Mouse (Mus musculus): ENCODE results near the gene Kcnd3. TPM values are rescaled to one million over a fixed set of nuclear protein-coding genes. Genes with fewer than 3 reads are reported as not detected.

The Kcnd3 gene
- polyA plus RNA-seq (2012; rRNA removed): 2.0 and 2.2 TPM in 2 replicates
- polyA plus RNA-seq (2014; fragmentation: Nextera tagmentation; extraction: Ambion mirVana): 0.82 and 1.0 TPM in 2 replicates

GRCm38 (mm10) chr3:105451627-105452555, at the start of gene Kcnd3:
Kcnd3 (plus strand) TSS chr3:105452330.
- DNase-seq (ENCODE audit: low spot score) (peak; percentile 6), ATAC-seq (ENCODE audit: low FRiP score, low read depth) (peak; percentile 56; the same call in 1 of the 2 replicates)
- peaks cover 6% of the 10 kb centered on the region for H3K4me1 ChIP-seq (ENCODE audit: control insufficient read depth, insufficient read depth, low read length)
- peak within 1 kb of the TSS; percentile 99 for H3K4me2 ChIP-seq (replicated peaks; ENCODE audit: low read depth, low read length, severe bottlenecking)
- peak within 1 kb of the TSS; percentile 65 for H3K9ac ChIP-seq (ENCODE audit: low read depth, low read length, severe bottlenecking)
- WGBS: 3% methylated on average over 48 of the region's 98 CpGs
- no peaks in the 10 kb centered on the region for H3K36me3 ChIP-seq (ENCODE audit: control insufficient read depth, insufficient read depth, low read length)
- no peak for TF ChIP-seq POLR2A (IDR thresholded peaks at IDR 0.05; ENCODE audit: borderline replicate concordance, extremely low read depth, insufficient read depth, insufficient read length)
- H3K27me3 ChIP-seq (ENCODE audit: control insufficient read depth, insufficient read depth, low read length): peaks cover 61% of the 10 kb centered on the region
- peak within 1 kb of the TSS; percentile 63 for H3K4me3 ChIP-seq (replicated peaks; ENCODE audit: low read length)
- H3K27ac ChIP-seq (replicated peaks; ENCODE audit: low read depth, low read length): no peak within 1 kb of the TSS
- no peaks in the 10 kb centered on the region for H3K9me3 ChIP-seq (ENCODE audit: control insufficient read depth, low read length)

DNA sequence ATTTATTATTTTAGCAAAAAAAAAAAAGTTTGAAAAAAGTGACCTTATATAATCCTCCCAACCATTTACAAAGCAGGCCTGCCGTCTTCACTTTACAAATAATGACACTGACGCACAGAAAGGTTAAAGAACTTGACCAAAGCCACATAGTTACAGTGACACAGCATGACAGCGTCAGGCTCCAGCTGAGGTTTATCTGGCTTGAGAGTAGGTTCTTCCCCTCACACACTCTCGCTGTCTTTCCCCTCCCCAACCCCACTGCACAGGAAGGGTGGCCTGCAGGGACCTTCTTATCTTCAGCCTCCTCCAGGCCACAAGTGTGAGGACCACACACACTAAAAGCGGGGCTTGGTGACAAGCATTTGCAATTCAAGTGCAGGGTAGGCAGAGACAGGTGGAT, 49.5 kb upstream of the Kcnd3 start:
- Histone ChIP-seq H3K4me1 (ENCODE audit: control insufficient read depth, insufficient read depth, low read length) (no peaks in the 10 kb centered on the region), H3K27ac (replicated peaks; ENCODE audit: low read depth, low read length) (no peak overlapping the region), H3K9me3 (ENCODE audit: control insufficient read depth, low read length) (no peaks in the 10 kb centered on the region), H3K4me2 (replicated peaks; ENCODE audit: low read depth, low read length, severe bottlenecking) (no peak overlapping the region), H3K36me3 (ENCODE audit: control insufficient read depth, insufficient read depth, low read length) (no peaks in the 10 kb centered on the region), H3K4me3 (replicated peaks; ENCODE audit: low read length) (no peak overlapping the region), H3K9ac (ENCODE audit: low read depth, low read length, severe bottlenecking) (no peak overlapping the region), H3K27me3 (ENCODE audit: control insufficient read depth, insufficient read depth, low read length) (no peaks in the 10 kb centered on the region)
- ATAC-seq (ENCODE audit: low FRiP score, low read depth) (no peak), DNase-seq (ENCODE audit: low spot score) (no peak)
- no peak for TF ChIP-seq POLR2A (IDR thresholded peaks at IDR 0.05; ENCODE audit: borderline replicate concordance, extremely low read depth, insufficient read depth, insufficient read length)
- WGBS: 71% methylated on average over 5 of the region's 5 CpGs

GRCm38 (mm10) chr3:105403410-105404076, 48.6 kb upstream of the Kcnd3 start:
- Histone ChIP-seq H3K4me2 (replicated peaks; ENCODE audit: low read depth, low read length, severe bottlenecking) (no peak overlapping the region), H3K36me3 (ENCODE audit: control insufficient read depth, insufficient read depth, low read length) (no peaks in the 10 kb centered on the region), H3K27ac (replicated peaks; ENCODE audit: low read depth, low read length) (no peak overlapping the region), H3K9me3 (ENCODE audit: control insufficient read depth, low read length) (no peaks in the 10 kb centered on the region), H3K9ac (ENCODE audit: low read depth, low read length, severe bottlenecking) (no peak overlapping the region), H3K27me3 (ENCODE audit: control insufficient read depth, insufficient read depth, low read length) (no peaks in the 10 kb centered on the region), H3K4me3 (replicated peaks; ENCODE audit: low read length) (no peak overlapping the region), H3K4me1 (ENCODE audit: control insufficient read depth, insufficient read depth, low read length) (no peaks in the 10 kb centered on the region)
- no peak for ATAC-seq (ENCODE audit: low FRiP score, low read depth)
- whole genome bisulfite sequencing: 58% methylated on average over 5 of the region's 5 CpGs
- no peak for TF ChIP-seq POLR2A (IDR thresholded peaks at IDR 0.05; ENCODE audit: borderline replicate concordance, extremely low read depth, insufficient read depth, insufficient read length)
- no peak for DNase-seq (ENCODE audit: low spot score)

GRCm38 (mm10) chr3:105404077-105404446, 48.1 kb upstream of the Kcnd3 start:
- DNase-seq (ENCODE audit: low spot score): no peak
- H3K36me3 ChIP-seq (ENCODE audit: control insufficient read depth, insufficient read depth, low read length): no peaks in the 10 kb centered on the region
- H3K9ac ChIP-seq (ENCODE audit: low read depth, low read length, severe bottlenecking): no peak overlapping the region
- H3K4me2 ChIP-seq (replicated peaks; ENCODE audit: low read depth, low read length, severe bottlenecking): no peak overlapping the region
- no peaks in the 10 kb centered on the region for H3K9me3 ChIP-seq (ENCODE audit: control insufficient read depth, low read length)
- H3K4me3 ChIP-seq (replicated peaks; ENCODE audit: low read length): no peak overlapping the region
- 78% methylated on average over 4 of the region's 4 CpGs for WGBS
- TF ChIP-seq POLR2A (IDR thresholded peaks at IDR 0.05; ENCODE audit: borderline replicate concordance, extremely low read depth, insufficient read depth, insufficient read length): no peak
- ATAC-seq (ENCODE audit: low FRiP score, low read depth): no peak
- no peaks in the 10 kb centered on the region for H3K4me1 ChIP-seq (ENCODE audit: control insufficient read depth, insufficient read depth, low read length)
- H3K27me3 ChIP-seq (ENCODE audit: control insufficient read depth, insufficient read depth, low read length): no peaks in the 10 kb centered on the region
- no peak overlapping the region for H3K27ac ChIP-seq (replicated peaks; ENCODE audit: low read depth, low read length)

DNA sequence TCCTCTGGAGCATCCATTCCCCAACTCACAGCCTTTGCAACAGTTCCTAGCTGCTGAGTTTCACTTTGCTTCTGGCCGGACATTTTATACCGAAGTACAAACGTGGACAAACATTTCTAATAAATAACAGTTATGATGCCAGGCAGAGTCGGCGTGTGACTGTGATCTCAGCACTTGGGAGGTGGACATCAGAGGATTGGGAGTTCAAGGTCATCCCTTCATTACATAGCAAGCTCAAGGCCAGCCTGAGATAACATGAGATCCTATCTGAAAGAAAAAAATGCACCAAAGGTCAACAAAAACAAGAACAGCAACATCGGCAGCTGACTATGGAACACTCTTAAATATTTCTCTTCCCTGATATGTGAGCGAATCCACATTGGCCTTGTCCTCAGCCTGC, 46.6 kb upstream of the Kcnd3 start:
- Histone ChIP-seq H3K4me1 (ENCODE audit: control insufficient read depth, insufficient read depth, low read length) (no peaks in the 10 kb centered on the region), H3K4me3 (replicated peaks; ENCODE audit: low read length) (no peak overlapping the region), H3K9me3 (ENCODE audit: control insufficient read depth, low read length) (no peaks in the 10 kb centered on the region), H3K9ac (ENCODE audit: low read depth, low read length, severe bottlenecking) (no peak overlapping the region), H3K27ac (replicated peaks; ENCODE audit: low read depth, low read length) (no peak overlapping the region), H3K27me3 (ENCODE audit: control insufficient read depth, insufficient read depth, low read length) (no peaks in the 10 kb centered on the region), H3K36me3 (ENCODE audit: control insufficient read depth, insufficient read depth, low read length) (no peaks in the 10 kb centered on the region), H3K4me2 (replicated peaks; ENCODE audit: low read depth, low read length, severe bottlenecking) (no peak overlapping the region)
- TF ChIP-seq POLR2A (IDR thresholded peaks at IDR 0.05; ENCODE audit: borderline replicate concordance, extremely low read depth, insufficient read depth, insufficient read length): no peak
- ATAC-seq (ENCODE audit: low FRiP score, low read depth) (no peak), DNase-seq (ENCODE audit: low spot score) (no peak)
- 90% methylated on average over 7 of the region's 7 CpGs for WGBS

Measured in limb, embryonic 14.5 days (tissue).